Mouse (Mus musculus): ENCODE data around the gene Tspan5. TPM values are rescaled to one million over a fixed set of nuclear protein-coding genes. Genes with fewer than 3 reads are reported as not detected.

Gene Tspan5
- polyA plus RNA-seq, 1 experiment from 2014 or later, result 21.9 TPM

GRCm38 (mm10) chr3:138745091-138745490 lies 3.1 kb downstream of the Tspan5 start:
- no peak overlapping the region for H3K4me2 ChIP-seq (replicated peaks; ENCODE audit: low read depth)
- WGBS, result 82% methylated on average over 11 of the region's 11 CpGs
- H3K9ac ChIP-seq (ENCODE audit: low read length), result no peak overlapping the region
- 0 out of 2 replicates have a peak, but pooled peaks cover 3% of the 10 kb centered on the region for H3K4me1 ChIP-seq (replicated peaks; ENCODE audit: control insufficient read depth, insufficient read depth)
- H3K4me3 ChIP-seq (ENCODE audit: low read depth, low read length), result no peak overlapping the region
- H3K36me3 ChIP-seq (ENCODE audit: control insufficient read depth, insufficient read depth, low read length), result no peaks in the 10 kb centered on the region
- ATAC-seq (ENCODE audit: low FRiP score, low TSS enrichment) (no peak), DNase-seq (ENCODE audit: low spot score) (no peak)
- TF ChIP-seq CTCF (IDR thresholded peaks at IDR 0.05; ENCODE audit: low read depth) (no peak), EP300 (optimal IDR thresholded peaks at IDR 0.05) (no peak)
- no peaks in the 10 kb centered on the region for H3K9me3 ChIP-seq (ENCODE audit: control insufficient read depth, low read length)
- H3K27ac ChIP-seq (replicated peaks), result no peak overlapping the region
- no peaks in the 10 kb centered on the region for H3K27me3 ChIP-seq (ENCODE audit: control insufficient read depth, insufficient read depth, low read length)

- Histone ChIP-seq H3K4me2 (replicated peaks; ENCODE audit: low read depth) (no peak overlapping the region), H3K27me3 (ENCODE audit: control insufficient read depth, insufficient read depth, low read length) (no peaks in the 10 kb centered on the region), H3K36me3 (ENCODE audit: control insufficient read depth, insufficient read depth, low read length) (no peaks in the 10 kb centered on the region), H3K4me3 (ENCODE audit: low read depth, low read length) (no peak overlapping the region), H3K9me3 (ENCODE audit: control insufficient read depth, low read length) (no peaks in the 10 kb centered on the region), H3K4me1 (replicated peaks; ENCODE audit: control insufficient read depth, insufficient read depth) (0 out of 2 replicates have a peak, but pooled peaks cover 3% of the 10 kb centered on the region), H3K9ac (ENCODE audit: low read length) (no peak overlapping the region), H3K27ac (replicated peaks) (no peak overlapping the region)
- DNase-seq (ENCODE audit: low spot score), result no peak
- 68% methylated on average over 4 of the region's 4 CpGs for WGBS
- ATAC-seq (ENCODE audit: low FRiP score, low TSS enrichment), result no peak
- TF ChIP-seq CTCF (IDR thresholded peaks at IDR 0.05; ENCODE audit: low read depth) (no peak), EP300 (optimal IDR thresholded peaks at IDR 0.05) (no peak)
Observed at GRCm38 (mm10) chr3:138745596-138745995, 3.6 kb downstream of the Tspan5 start.

GRCm38 (mm10) chr3:138746556-138746955 lies 4.6 kb downstream of the Tspan5 start:
- Histone ChIP-seq H3K4me2 (replicated peaks; ENCODE audit: low read depth) (no peak overlapping the region), H3K9ac (ENCODE audit: low read length) (no peak overlapping the region), H3K36me3 (ENCODE audit: control insufficient read depth, insufficient read depth, low read length) (no peaks in the 10 kb centered on the region), H3K9me3 (ENCODE audit: control insufficient read depth, low read length) (no peaks in the 10 kb centered on the region), H3K4me1 (replicated peaks; ENCODE audit: control insufficient read depth, insufficient read depth) (peaks cover 3% of the 10 kb centered on the region; the same call in 1 of the 2 replicates), H3K27me3 (ENCODE audit: control insufficient read depth, insufficient read depth, low read length) (no peaks in the 10 kb centered on the region), H3K4me3 (ENCODE audit: low read depth, low read length) (no peak overlapping the region), H3K27ac (replicated peaks) (no peak overlapping the region)
- DNase-seq (ENCODE audit: low spot score), result no peak
- TF ChIP-seq CTCF (IDR thresholded peaks at IDR 0.05; ENCODE audit: low read depth) (no peak), EP300 (optimal IDR thresholded peaks at IDR 0.05) (no peak)
- no peak for ATAC-seq (ENCODE audit: low FRiP score, low TSS enrichment)
- 80% methylated on average over 8 of the region's 8 CpGs for WGBS

- ATAC-seq (ENCODE audit: low FRiP score, low TSS enrichment), result no peak
- WGBS, result 81% methylated on average over 5 of the region's 5 CpGs
- TF ChIP-seq CTCF (IDR thresholded peaks at IDR 0.05; ENCODE audit: low read depth) (no peak), EP300 (optimal IDR thresholded peaks at IDR 0.05) (no peak)
Observed at GRCm38 (mm10) chr3:138747035-138747434, 5.0 kb downstream of the Tspan5 start.

GRCm38 (mm10) chr3:138747985-138748384 lies 6.0 kb downstream of the Tspan5 start:
- Histone ChIP-seq H3K9ac (ENCODE audit: low read length) (no peak overlapping the region), H3K9me3 (ENCODE audit: control insufficient read depth, low read length) (no peaks in the 10 kb centered on the region), H3K27ac (replicated peaks) (no peak overlapping the region), H3K4me2 (replicated peaks; ENCODE audit: low read depth) (no peak overlapping the region), H3K36me3 (ENCODE audit: control insufficient read depth, insufficient read depth, low read length) (no peaks in the 10 kb centered on the region), H3K27me3 (ENCODE audit: control insufficient read depth, insufficient read depth, low read length) (no peaks in the 10 kb centered on the region), H3K4me1 (replicated peaks; ENCODE audit: control insufficient read depth, insufficient read depth) (peaks cover 3% of the 10 kb centered on the region; the same call in 1 of the 2 replicates), H3K4me3 (ENCODE audit: low read depth, low read length) (no peak overlapping the region)
- no peak for TF ChIP-seq EP300 (optimal IDR thresholded peaks at IDR 0.05)
- TF ChIP-seq CTCF (IDR thresholded peaks at IDR 0.05; ENCODE audit: low read depth), result no peak
- no peak for ATAC-seq (ENCODE audit: low FRiP score, low TSS enrichment)
- DNase-seq (ENCODE audit: low spot score), result no peak
- 95% methylated on average over 5 of the region's 5 CpGs for WGBS

More at GRCm38 (mm10) chr3:138747035-138747434, 5.0 kb downstream of the Tspan5 start:
- Histone ChIP-seq H3K4me2 (replicated peaks; ENCODE audit: low read depth) (no peak overlapping the region), H3K4me1 (replicated peaks; ENCODE audit: control insufficient read depth, insufficient read depth) (peaks cover 3% of the 10 kb centered on the region; the same call in 1 of the 2 replicates), H3K9ac (ENCODE audit: low read length) (no peak overlapping the region), H3K9me3 (ENCODE audit: control insufficient read depth, low read length) (no peaks in the 10 kb centered on the region), H3K4me3 (ENCODE audit: low read depth, low read length) (no peak overlapping the region), H3K27ac (replicated peaks) (no peak overlapping the region), H3K36me3 (ENCODE audit: control insufficient read depth, insufficient read depth, low read length) (no peaks in the 10 kb centered on the region), H3K27me3 (ENCODE audit: control insufficient read depth, insufficient read depth, low read length) (no peaks in the 10 kb centered on the region)
- DNase-seq (ENCODE audit: low spot score), result no peak

- no peak for TF ChIP-seq EP300 (optimal IDR thresholded peaks at IDR 0.05)
- no peak for TF ChIP-seq CTCF (IDR thresholded peaks at IDR 0.05; ENCODE audit: low read depth)
- ATAC-seq (ENCODE audit: low FRiP score, low TSS enrichment) (no peak), DNase-seq (ENCODE audit: low spot score) (no peak)
- H3K4me2 ChIP-seq (replicated peaks; ENCODE audit: low read depth), result no peak overlapping the region
- 73% methylated on average over 9 of the region's 9 CpGs for WGBS
- no peaks in the 10 kb centered on the region for H3K36me3 ChIP-seq (ENCODE audit: control insufficient read depth, insufficient read depth, low read length)
- H3K9me3 ChIP-seq (ENCODE audit: control insufficient read depth, low read length), result no peaks in the 10 kb centered on the region
- no peak overlapping the region for H3K9ac ChIP-seq (ENCODE audit: low read length)
- no peaks in the 10 kb centered on the region for H3K27me3 ChIP-seq (ENCODE audit: control insufficient read depth, insufficient read depth, low read length)
- H3K4me3 ChIP-seq (ENCODE audit: low read depth, low read length), result no peak overlapping the region
- no peaks in the 10 kb centered on the region; the same call in 1 of the 2 replicates for H3K4me1 ChIP-seq (replicated peaks; ENCODE audit: control insufficient read depth, insufficient read depth)
- H3K27ac ChIP-seq (replicated peaks), result no peak overlapping the region
Observed at GRCm38 (mm10) chr3:138749645-138750044, 7.7 kb downstream of the Tspan5 start.
